Mouse (Mus musculus): ENCODE data around the gene Wwox.

The Wwox gene

DNA sequence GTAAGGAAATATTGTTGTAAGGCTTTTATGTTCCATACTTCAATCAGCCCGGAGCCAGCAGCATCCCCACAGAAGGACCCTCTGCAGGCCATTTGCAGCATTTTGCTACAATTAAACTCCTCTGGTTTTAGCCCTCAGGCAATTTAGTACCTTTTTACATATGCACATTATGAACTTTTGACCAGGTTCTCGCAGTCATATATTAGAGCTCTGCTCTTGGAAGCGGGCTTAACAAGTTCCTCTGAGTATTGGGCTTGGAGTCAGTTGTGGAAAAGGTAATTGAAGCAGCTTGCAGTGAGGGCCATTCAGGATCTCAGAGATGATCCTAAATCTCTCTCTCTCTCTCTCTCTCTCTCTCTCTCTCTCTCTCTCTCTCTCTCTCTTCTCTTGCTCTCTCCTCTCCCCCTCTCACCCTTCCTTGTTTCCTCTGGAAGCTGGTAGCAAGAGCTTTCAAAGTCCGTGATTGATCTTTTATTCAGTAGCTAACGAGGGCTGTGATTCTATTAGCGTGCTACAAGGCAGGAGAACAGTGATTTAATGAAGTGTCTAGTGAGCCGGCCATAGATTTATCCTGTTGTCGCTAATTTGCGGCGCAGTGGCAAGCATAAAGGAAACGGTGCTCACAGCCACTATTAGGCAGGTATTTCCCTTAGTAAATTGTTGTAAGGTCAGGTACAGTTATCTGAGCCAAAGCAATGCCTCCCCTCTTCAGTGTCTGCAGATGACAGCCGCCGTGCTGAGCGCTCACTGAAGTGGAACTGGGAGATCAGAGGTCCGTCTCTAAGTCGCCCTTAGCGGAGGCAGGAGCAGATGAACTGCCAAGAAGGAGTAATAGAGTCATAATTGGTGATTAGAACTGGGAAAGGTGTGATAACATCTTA, 292.0 kb downstream of the Wwox start:
- no peak for DNase-seq (ENCODE audit: low spot score in 2 of 2)

DNA sequence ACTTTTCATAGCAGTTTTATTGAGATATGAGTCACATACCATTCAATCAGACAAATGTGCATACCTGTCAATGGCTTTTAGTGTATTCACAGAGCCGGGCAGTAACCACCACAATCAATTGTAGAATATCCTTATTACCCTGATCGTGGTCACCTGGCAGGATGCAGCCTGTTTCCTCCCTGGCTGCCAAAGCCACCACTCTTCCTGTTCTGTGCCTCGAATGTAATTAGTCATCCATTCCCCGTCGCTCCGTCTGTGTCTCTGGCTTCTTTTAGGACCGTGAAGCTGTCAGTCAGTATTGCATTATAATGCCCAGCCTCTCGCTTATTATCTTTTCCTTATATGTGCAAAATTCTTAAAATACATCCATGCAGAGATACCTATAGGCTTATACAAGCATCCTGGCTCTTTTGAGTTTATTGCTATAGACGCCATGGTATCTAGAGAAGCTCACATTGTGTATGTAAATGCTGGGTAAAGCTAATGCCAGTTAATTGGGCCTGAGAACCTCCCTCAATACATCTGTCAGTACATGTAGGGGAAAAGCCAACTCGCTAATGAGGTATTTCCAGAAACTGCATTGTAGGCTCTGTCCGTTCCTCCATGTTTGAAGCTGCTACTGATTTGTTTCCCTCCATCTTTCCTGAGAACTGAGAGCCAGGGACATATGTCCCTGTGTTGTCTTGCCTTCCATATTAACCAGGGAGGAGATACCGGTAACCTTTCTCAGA, 303.9 kb downstream of the Wwox start:
- DNase-seq (ENCODE audit: low spot score in 2 of 2), result no peak

DNA sequence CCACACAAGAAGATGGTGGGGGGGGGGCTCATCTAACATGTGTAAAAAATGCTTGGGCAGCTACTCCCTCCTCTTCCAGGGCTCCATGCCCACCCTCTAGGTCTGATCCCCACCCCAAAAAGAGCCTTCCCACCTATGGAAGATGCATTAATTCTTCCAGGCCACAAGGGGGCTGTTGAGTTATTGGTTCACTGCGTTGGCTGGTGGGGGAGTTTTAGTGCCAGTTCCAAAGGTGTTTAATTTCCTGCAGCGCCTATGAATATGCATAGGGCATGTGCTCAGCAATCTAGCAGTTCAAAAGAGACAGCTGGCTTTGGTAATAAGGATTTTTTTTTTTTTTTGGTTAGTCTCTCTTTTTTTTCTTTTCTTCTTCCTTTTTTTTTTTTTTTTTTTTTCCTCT, 306.9 kb downstream of the Wwox start:
- DNase-seq (ENCODE audit: low spot score in 2 of 2), result no peak

DNA sequence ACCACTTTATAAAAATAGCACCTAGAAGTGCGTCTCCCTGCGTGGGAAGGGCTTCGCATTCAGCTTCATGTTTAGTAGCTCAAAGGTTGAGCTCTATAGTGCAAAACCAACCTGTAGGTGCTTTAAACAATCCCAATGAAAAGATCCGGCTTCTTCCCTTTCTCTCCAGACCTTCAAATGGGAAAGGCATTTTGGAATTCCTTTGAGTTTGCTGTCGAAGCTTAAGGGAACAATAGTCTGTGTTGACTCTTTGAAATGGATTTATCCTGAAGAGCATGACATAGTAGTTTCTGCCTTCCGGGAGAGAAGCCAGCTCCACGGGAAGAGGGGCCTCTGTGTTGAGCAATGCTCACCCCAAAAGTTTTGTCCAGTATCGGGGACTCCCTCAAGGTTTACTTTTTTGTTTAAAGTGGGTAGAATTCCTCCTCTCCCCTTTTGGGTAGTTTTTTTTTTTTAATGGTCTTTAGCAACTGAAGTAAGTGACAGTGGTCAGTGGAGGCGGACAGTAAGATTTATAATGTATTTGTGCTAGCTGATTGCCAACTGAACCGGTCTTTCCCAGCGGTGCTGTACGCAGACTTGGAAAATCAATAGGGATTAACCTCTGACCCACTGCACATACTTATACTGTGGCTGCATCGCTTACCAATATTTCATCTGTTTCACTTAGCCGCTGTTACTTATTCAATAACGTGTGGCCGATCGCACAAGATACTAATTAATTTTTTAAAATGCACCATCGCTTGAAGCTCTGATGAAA, 312.1 kb downstream of the Wwox start:
- DNase-seq (ENCODE audit: low spot score in 2 of 2), result no peak

DNA sequence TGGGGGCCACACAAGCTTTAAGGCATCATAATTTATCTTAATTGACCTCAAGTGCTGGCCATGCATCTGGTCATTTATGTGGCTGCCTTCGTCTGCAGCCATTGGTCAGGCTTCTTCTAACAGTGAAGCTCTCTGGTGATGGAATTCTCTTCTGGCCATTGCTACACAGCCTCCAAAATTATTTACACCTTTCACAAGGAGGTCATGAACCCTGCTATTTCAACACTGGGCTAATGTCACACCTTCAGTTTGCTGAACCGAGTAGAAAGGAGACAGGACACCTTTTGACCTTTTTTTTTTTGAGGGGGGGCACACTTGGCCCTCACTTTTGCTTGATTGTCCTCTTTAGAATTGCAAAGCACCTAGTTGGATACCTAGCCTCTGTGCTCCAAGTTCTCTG, 320.2 kb downstream of the Wwox start:
- no peak for DNase-seq (ENCODE audit: low spot score in 2 of 2)

DNA sequence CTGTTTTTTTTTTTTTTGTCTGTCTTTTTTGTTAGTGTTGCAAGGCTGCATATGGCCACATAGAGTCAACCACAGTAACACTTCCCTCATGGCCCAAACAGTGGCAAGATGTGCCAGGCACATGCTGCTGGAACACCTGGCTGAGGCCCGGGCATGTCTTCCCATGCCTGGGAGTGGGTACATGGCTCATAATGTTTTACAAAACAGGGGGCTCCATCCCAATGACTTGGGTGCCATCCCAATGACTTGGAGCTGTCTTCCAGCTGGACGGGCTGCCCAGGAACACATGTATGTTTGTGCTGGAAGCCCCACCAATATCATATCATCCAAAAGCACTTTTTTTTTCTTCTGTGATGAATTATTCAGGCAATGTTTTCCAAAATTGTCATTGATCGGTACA, 329.1 kb downstream of the Wwox start:
- DNase-seq (ENCODE audit: low spot score in 2 of 2), result no peak

DNA sequence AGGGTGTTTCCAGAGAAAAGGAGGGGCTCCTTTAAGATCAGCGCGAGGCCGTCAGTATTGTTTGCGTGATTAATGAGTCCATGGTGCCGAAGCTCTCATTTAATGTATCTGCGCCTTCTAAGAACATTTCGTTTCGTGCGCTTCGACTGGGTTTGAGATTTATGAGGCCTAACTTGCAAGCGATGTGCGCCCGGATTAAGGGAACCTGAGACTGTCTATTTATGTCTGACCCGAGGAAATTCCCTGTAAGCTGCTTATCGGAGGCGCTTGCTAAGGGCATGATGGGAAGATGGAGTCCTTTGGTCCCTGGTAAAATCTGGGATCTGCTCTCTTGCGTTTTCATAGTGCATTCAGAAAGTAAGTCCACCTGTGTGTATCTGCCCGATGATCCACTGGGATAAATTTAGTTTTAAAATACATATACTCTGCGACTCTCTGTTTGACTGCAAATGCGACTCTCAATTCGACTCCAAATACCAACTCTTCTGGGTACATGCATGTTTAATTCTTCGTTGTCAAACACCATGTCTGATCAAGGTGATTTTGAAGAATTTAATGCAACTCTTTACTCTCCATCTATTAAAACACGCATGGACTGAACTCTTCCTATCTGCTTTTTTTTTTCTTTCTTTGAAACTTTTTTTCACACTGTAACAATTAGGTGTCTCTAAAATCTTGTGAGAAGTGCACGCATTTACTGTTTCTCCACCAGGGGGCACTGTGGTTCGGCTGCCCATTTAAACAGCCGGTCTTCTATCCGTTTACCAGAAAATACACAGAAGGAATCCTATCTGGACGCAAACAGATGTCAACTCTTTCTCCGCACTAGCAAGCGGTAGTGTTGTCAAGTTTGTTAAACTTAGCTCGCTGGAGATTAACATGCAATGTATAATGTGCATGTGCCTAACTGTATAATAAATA, 331.7 kb downstream of the Wwox start:
- peak; percentile 33 to 56 for DNase-seq (ENCODE audit: low spot score in 2 of 2)

DNA sequence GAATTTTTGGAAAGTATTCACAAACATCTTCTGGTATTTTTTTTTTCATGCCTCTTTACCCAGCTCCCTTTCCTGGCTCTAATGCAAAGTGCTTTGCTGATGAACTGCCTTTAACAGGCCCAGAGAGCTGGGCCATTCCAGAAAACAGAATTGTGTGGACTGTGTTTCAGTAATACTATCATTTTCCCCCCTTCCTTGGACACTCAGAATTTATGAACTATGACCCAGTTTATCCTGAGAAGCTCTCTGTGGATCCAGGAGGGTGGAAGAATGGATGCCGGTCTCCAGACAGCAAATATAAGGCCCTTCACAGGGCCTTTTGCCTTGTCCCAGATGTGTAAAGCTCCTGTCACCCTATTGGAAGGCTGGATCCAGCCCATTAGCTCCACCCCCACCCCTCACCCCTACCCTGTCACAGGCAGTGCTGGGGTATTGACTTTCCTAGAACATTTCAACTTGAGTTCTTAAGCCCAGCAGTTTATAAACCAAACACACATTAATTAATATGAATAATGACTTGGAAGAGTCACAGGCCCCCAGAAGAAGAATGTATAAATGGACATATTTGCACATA, 332.9 kb downstream of the Wwox start:
- no peak for DNase-seq (ENCODE audit: low spot score in 2 of 2)

DNA sequence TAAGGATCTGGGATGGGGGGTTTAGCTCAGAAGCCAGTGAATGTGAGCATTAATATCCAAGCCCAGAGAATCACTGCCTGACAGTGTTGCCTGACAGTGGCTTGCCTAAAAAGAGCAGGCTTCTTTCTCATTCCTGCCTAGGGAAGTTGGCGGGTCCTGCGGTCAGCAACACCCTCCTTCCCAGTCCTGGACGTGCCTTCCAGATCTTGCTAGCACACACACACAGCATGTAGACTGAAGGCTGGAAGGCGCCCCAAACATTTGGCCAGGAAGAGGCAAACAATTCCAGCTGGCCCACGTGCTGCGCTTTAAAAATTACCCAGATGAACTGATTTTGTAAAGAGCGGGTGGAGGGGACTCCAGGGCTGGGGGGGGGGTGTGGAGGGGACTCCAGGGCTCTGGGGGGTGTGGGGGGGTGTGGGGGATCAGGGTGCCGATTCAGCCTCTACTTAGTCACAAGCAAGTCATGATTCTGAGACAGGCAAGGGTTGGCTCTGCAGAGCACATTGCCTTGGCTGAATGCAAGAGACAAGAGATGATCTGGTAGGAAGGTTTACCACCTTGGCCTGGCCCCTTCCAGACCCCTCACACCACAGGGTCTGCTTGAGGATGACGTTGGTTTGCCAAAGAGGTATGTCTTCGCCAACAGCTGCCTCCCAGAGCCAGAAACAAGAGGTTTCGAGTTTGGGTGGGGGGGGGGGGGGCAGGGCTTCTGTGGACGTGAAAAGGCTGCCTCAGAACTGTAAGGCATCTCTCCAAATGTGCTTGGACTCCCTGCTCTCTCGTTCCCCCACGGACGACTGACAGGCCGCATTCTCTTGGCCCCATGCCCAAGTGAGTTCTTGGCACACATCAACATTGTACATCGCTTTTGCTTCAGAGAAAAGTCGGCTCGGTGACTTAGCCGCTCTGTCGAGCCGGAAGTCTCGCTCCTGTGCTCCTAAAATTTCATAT, 334.3 kb downstream of the Wwox start:
- peak in 1 of 2 experiments; percentile 64 for DNase-seq (ENCODE audit: low spot score in 2 of 2)

DNA sequence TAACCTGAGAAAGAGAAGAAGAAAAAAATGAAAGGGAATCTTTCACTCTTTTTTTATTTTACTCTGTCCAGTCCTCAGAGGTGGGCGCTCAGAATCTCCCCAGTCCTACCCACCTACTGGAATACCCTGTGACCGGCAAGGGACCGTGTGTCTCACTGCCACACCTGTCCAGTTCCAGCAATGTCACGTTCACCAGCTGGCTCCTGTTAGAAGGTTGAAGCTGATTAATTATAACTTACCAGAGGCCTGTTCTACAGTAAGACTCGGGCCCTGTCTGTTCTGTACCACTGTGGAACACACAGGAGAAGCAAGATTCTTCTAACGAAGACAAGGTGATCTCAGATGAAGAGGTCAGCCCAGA, 334.9 kb downstream of the Wwox start:
- DNase-seq (ENCODE audit: low spot score in 2 of 2), result no peak

DNA sequence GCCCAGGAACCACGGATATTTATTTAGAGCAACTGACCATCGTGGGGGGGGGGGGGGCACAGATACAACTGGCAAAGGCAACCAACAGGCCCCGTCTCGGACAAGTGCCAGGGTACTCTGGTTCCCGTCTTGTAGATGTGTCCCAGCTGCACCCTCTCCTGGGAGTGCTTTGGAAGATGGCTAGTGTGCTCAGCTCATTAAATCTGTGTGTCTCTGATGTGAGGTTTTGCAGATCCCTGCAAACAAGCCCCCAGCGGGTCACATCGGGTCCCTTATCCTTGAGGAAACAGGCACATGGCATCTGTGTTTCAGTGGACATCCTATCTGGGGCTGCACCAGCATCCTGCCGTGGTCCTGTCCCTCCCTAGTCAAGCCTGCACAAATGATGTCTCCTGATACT, 336.1 kb downstream of the Wwox start:
- no peak for DNase-seq (ENCODE audit: low spot score in 2 of 2)

DNA sequence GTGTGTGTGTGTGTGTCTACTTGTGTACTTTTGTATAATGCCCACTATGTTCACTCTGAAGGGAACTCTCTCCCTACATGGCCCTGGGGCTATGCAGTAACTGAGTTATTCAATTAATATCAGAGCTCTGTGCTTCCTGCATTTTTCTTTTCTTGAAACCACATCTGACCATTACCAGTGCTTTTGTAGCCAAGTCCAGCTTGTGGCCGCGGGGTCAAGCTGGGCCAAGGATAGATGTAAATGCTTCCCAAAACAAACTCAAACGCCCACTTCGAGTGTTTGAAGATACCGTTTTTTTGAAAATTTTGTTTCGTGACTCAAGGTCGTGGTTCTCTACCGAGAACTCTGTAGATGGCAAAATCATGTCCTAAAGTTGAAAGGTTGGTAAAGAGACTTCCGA, 337.2 kb downstream of the Wwox start:
- DNase-seq (ENCODE audit: low spot score in 2 of 2), result no peak

DNA sequence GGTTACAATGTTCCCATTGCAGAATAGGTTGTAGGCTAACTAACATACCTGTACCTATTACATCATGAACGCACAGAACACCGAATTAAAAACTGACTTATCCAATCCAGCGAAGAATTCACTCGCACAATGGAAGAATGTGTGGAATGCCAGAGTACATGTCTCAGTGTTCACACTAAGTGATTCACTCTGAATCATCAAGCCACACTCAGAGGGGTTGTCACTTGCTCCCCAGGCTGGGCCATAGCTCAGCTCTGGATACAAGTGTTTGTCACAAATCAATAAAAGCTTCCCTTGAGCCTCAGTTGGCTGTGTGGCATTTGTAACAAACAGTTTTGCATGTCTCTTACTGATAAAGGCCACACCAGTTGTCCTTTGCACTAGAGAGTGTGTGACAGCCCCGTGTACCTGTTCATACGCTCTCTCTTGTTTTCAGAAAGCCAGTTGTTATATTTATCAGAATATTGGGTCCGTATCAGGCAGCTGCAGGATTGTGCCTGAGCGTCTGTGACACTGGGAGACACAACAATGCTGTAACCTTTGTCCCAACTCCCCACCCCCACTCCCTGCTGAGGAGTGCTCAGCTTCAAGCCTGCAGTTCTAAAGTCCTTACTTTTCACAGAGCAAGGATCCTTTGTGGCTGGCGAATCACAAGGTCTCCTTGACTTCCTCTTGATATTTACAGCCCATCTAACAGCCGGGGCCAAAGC, 338.0 kb downstream of the Wwox start:
- no peak for DNase-seq (ENCODE audit: low spot score in 2 of 2)

DNA sequence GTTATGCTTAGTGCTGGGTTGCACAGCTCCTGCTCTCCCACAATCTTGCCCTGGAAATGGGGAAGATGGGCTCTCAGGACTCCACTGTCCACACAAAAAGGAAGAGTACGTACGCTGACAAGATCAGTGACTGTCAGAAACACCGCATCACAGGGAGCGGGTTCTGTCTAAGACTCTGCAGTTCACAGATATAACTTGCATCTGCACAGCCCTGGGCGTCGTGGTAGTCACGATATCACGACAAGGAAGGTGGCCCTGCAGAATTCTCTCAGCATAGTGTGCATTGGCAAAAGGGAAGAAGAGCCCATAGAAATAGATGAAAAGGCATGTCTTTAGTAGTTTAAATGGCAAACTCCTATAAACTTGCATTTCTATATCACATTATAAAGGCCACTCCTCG, 339.5 kb downstream of the Wwox start:
- no peak for DNase-seq (ENCODE audit: low spot score in 2 of 2)

DNA sequence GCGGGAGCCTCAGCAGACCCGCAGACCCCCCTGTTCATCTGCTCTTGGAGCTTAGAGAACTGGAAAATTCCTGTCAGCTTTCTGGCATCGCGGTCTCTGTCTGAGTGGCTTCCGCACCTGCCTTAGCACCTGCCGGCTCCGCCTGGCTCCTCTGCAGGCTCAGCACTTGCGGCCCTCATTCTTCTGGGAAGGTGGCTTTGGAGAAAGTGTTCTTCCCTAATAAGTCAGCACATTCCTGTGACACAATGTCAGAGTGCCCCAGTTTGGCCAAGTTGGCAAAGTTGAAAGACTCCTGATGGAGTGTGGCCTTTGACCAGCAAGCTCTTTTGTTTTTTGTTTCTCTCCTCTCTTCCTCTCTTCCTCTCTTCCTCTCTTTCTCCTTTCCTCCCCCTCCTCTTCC, 343.9 kb downstream of the Wwox start:
- DNase-seq (ENCODE audit: low spot score in 2 of 2), result no peak

DNA sequence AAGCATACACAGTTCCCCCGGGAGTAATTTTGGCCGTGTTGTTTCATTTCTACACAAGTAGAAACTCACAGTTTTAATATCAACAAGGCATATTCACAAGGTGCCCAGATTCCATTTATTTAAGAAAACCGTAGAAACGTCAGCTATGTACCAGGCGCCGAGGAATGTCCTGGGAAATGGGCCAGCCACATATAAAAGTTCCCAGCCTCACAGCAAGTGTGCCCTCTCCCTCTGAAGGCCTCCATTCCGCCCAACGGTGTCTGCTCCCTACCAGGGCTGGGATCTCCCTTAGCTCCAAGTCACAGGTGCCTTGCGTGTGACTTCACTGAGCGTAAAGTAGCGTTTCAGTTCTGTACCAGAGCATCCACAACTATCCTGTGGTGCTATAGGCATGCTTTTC, 346.4 kb downstream of the Wwox start:
- DNase-seq (ENCODE audit: low spot score in 2 of 2), result no peak

DNA sequence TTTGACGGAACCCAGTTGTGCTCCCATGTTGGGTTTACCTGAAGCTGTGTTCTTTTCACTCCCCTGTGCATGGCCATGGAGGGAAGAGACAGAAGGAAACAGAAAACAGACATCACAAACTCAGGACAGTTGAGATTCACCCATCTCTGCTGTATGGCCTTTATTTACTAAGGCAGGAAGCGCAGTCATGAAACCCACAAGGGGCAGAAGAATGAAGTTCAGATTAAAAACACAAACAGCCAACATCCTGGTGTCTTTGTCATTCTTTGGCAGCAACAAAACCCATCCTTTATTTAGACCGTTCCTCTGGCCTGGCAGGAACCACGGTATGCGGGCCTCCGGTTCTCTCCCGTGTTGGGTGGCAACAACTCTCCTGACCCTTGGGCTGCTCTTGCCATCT, 350.2 kb downstream of the Wwox start:
- DNase-seq (ENCODE audit: low spot score in 2 of 2), result no peak

DNA sequence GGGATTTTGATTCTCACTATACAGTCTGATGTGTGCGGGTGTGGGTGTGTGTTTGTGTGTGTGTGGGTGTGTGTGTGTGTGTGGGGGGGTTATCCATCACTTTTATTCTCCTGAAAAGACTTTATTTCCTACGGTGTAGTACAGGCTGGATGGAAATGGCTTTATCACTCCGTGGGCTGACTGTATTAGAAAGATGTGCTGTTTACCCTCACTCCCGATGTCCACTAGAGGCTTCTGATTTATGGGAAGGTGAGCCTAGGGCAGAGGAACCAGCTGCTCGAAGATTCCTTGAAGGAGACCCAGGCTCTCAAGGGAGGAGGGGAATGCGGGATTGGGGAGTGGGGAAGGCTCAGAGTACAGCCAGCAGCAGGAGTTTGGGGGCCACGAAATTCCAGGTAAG, 351.3 kb downstream of the Wwox start:
- DNase-seq (ENCODE audit: low spot score in 2 of 2), result no peak

DNA sequence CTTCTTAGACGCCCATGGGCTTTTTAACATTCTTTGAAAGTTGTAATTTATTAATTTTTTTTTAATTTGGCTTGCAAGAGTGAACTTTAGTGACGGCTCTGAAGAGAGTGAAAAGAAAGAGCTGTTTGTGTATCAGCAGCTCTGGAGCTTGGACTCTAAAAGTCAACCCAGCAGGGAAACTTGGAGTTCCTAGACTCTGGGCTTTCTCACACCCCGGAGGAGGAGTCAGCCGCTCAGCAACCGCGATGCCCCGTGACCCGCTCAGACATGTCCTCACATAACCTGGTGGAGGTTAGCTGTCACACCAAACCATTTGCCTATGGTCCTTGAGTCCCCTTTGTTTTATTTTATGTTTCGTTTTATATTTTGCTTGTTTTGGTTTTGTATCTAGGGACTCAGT, 354.2 kb downstream of the Wwox start:
- DNase-seq (ENCODE audit: low spot score in 2 of 2), result no peak
